Mouse (Mus musculus) heart, postnatal 4 days (tissue): Measurements from ENCODE around the gene Ramac. TPM values are rescaled to one million over a fixed set of nuclear protein-coding genes. Genes with fewer than 3 reads are reported as not detected.

Source experiments
- DNase-seq: peaks from one replicate; pipeline ENCODE4 v3.0.0; 2021
- total RNA-seq, 2 experiments: library from RNA; stranded (reverse); gene quantifications; 2 replicates each; pipeline ENCODE4 v1.2.3; 2021

The Ramac gene
- total RNA-seq, 2 experiments from 2014 or later = 28.6 to 32.2 TPM

DNA sequence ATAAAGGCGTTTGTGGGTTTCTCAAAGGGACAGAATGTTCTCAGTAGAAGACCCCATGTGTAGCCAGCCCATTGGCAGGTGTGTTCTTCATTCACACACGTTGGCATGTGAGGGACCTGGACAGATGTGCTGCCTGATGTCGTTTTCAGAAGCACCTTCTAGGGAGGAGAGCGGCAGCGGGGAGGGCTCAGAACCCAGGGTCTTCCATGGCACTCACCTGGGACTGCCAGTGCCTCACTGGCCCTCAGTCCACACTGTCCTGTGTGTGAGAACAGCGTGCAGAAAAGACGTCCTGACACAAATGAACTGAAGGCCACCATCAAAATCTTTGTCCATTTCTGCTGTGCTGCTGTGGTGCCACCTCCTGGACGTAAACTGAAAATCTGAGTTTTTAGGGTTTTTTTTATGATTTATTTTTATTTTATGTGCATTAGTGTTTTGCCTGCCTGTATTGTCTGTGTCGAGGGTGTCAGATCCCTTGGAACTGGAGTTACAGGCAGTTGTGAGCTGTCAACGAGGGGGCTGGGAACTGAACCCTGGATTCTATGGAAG is 15.0 kb downstream of the Ramac start:
- no peak for DNase-seq

- DNase-seq = no peak
Measured at GRCm38 (mm10) chr7:81788536-81788935, 25.8 kb downstream of the Ramac start.

GRCm38 (mm10) chr7:81789095-81789757 is 26.5 kb downstream of the Ramac start, which contains the start of gene 3110040N11Rik:
3110040N11Rik (minus strand) TSS chr7:81789478.
- peak; percentile 85 for DNase-seq

DNA sequence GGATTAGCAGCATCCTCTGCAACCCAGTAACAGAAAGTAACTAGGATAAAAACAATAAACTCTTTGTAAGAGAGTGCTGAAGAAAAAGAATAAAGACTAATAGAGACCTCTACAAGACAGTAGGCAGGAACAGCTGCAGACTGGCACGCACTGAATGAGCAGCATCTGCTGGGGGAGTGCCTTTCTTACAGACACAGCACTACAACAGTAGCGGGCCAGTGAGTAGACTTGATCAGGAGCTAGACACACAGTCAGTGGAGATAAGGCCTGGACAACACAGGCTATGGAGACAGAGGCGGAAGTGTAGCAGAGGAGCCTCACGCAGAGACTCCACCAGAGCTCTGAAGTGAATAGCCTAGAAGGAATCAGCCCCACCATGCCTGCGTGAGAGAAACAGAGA is 43.3 kb downstream of the Ramac start:
- DNase-seq = no peak

Other genes starting within 250 kb of the Ramac start
- gene Fsd2, start 196.0 kb upstream of the Ramac start, total RNA-seq = 100 to 1,000 TPM; 199 to 200 TPM
- 1 to 10 TPM; 8.3 to 8.4 TPM for gene Whamm, start 191.7 kb upstream of the Ramac start, total RNA-seq
- 10 to 100 TPM; 60.7 to 63.1 TPM for gene Homer2, start 55.4 kb upstream of the Ramac start, total RNA-seq
- 10 to 100 TPM; 25.4 to 28.0 TPM for gene 3110040N11Rik, start 26.6 kb downstream of the Ramac start, total RNA-seq
- gene Btbd1, start 66.5 kb downstream of the Ramac start, total RNA-seq = 100 to 1,000 TPM; 128 to 133 TPM
- gene Gm10160, start 92.9 kb downstream of the Ramac start, total RNA-seq = not detected
- gene Tm6sf1, start 96.1 kb downstream of the Ramac start, total RNA-seq = 10 to 100 TPM; 11.8 to 20.6 TPM
- 10 to 100 TPM; 17.6 to 20.2 TPM for gene Hdgfl3, start 171.5 kb downstream of the Ramac start, total RNA-seq
- 1 to 10 TPM; 3.1 to 3.7 TPM for gene Bnc1, start 229.4 kb downstream of the Ramac start, total RNA-seq